Mouse (Mus musculus): ENCODE measurements around the gene Fam102a. TPM values are rescaled to one million over a fixed set of nuclear protein-coding genes. Genes with fewer than 3 reads are reported as not detected.

Gene Fam102a
- total and polyA plus RNA-seq, 2 experiments from 2014 or later: 7.2 to 24.4 TPM

- 96% methylated on average over 2 of the region's 2 CpGs for WGBS
- Histone ChIP-seq H3K27me3 (ENCODE audit: insufficient read depth, low read length) (no peaks in the 10 kb centered on the region), H3K9ac (replicated peaks; ENCODE audit: low read length, poor library complexity, severe bottlenecking) (no peak overlapping the region), H3K4me2 (ENCODE audit: low read depth, low read length, poor library complexity, severe bottlenecking) (no peak overlapping the region), H3K9me3 (ENCODE audit: low read length) (no peaks in the 10 kb centered on the region), H3K4me1 (ENCODE audit: insufficient read depth, low read length) (peaks cover 6% of the 10 kb centered on the region), H3K27ac (ENCODE audit: low read depth, low read length) (no peak overlapping the region), H3K36me3 (ENCODE audit: insufficient read depth, low read length) (no peaks in the 10 kb centered on the region), H3K4me3 (ENCODE audit: low read depth, low read length) (no peak overlapping the region)
- DNase-seq (ENCODE audit: low spot score): no peak
- no peak for ATAC-seq (ENCODE audit: low FRiP score)
- TF ChIP-seq CTCF (IDR thresholded peaks at IDR 0.05): no peak
Observed at GRCm38 (mm10) chr2:32533163-32533562, 2.0 kb upstream of the Fam102a start.

- WGBS: 10% methylated on average over 13 of the region's 13 CpGs
- ATAC-seq (ENCODE audit: low FRiP score) (no peak), DNase-seq (ENCODE audit: low spot score) (peak; percentile 55)
- Histone ChIP-seq H3K36me3 (ENCODE audit: insufficient read depth, low read length) (no peaks in the 10 kb centered on the region), H3K27ac (ENCODE audit: low read depth, low read length) (0 out of 2 replicates have a peak overlapping the region, but pooled peaks have one; percentile 91), H3K27me3 (ENCODE audit: insufficient read depth, low read length) (no peaks in the 10 kb centered on the region), H3K4me2 (ENCODE audit: low read depth, low read length, poor library complexity, severe bottlenecking) (peak overlapping the region; percentile 65), H3K4me3 (ENCODE audit: low read depth, low read length) (peak overlapping the region; percentile 92), H3K9me3 (ENCODE audit: low read length) (no peaks in the 10 kb centered on the region), H3K4me1 (ENCODE audit: insufficient read depth, low read length) (peaks cover 13% of the 10 kb centered on the region), H3K9ac (replicated peaks; ENCODE audit: low read length, poor library complexity, severe bottlenecking) (no peak overlapping the region; the same call in 1 of the 2 replicates)
- TF ChIP-seq CTCF (IDR thresholded peaks at IDR 0.05): no peak
Observed at GRCm38 (mm10) chr2:32534061-32534732, 935 bp upstream of the Fam102a start.

- Histone ChIP-seq H3K36me3 (ENCODE audit: insufficient read depth, low read length) (no peaks in the 10 kb centered on the region), H3K4me1 (ENCODE audit: insufficient read depth, low read length) (peaks cover 13% of the 10 kb centered on the region), H3K4me2 (ENCODE audit: low read depth, low read length, poor library complexity, severe bottlenecking) (peak overlapping the region; percentile 65), H3K9me3 (ENCODE audit: low read length) (no peaks in the 10 kb centered on the region), H3K9ac (replicated peaks; ENCODE audit: low read length, poor library complexity, severe bottlenecking) (peak overlapping the region; percentile 94), H3K27ac (ENCODE audit: low read depth, low read length) (peak overlapping the region; percentile 91), H3K4me3 (ENCODE audit: low read depth, low read length) (peak overlapping the region; percentile 92), H3K27me3 (ENCODE audit: insufficient read depth, low read length) (no peaks in the 10 kb centered on the region)
- DNase-seq (ENCODE audit: low spot score) (peak; percentile 41), ATAC-seq (ENCODE audit: low FRiP score) (peak; percentile 18)
- under 1% methylated on average over 39 of the region's 56 CpGs for WGBS
- no peak for TF ChIP-seq CTCF (IDR thresholded peaks at IDR 0.05)
Observed at GRCm38 (mm10) chr2:32535501-32535991, 414 bp downstream of the Fam102a start.

- TF ChIP-seq CTCF (IDR thresholded peaks at IDR 0.05): no peak
- H3K9ac ChIP-seq (replicated peaks; ENCODE audit: low read length, poor library complexity, severe bottlenecking): peak overlapping the region; percentile 94
- H3K9me3 ChIP-seq (ENCODE audit: low read length): no peaks in the 10 kb centered on the region
- peaks cover 13% of the 10 kb centered on the region for H3K4me1 ChIP-seq (ENCODE audit: insufficient read depth, low read length)
- H3K4me2 ChIP-seq (ENCODE audit: low read depth, low read length, poor library complexity, severe bottlenecking): peak overlapping the region; percentile 65
- DNase-seq (ENCODE audit: low spot score): peak; percentile 42
- no peaks in the 10 kb centered on the region for H3K36me3 ChIP-seq (ENCODE audit: insufficient read depth, low read length)
- H3K27me3 ChIP-seq (ENCODE audit: insufficient read depth, low read length): no peaks in the 10 kb centered on the region
- under 1% methylated on average over 14 of the region's 14 CpGs for WGBS
- H3K27ac ChIP-seq (ENCODE audit: low read depth, low read length): peak overlapping the region; percentile 91
- no peak for ATAC-seq (ENCODE audit: low FRiP score)
- H3K4me3 ChIP-seq (ENCODE audit: low read depth, low read length): peak overlapping the region; percentile 92
Observed at GRCm38 (mm10) chr2:32536086-32536633, 1.0 kb downstream of the Fam102a start.

- Histone ChIP-seq H3K27me3 (ENCODE audit: insufficient read depth, low read length) (no peaks in the 10 kb centered on the region), H3K9me3 (ENCODE audit: low read length) (no peaks in the 10 kb centered on the region), H3K9ac (replicated peaks; ENCODE audit: low read length, poor library complexity, severe bottlenecking) (peak overlapping the region; percentile 94), H3K4me1 (ENCODE audit: insufficient read depth, low read length) (peaks cover 13% of the 10 kb centered on the region), H3K27ac (ENCODE audit: low read depth, low read length) (peak overlapping the region; percentile 91), H3K4me2 (ENCODE audit: low read depth, low read length, poor library complexity, severe bottlenecking) (peak overlapping the region; percentile 65), H3K4me3 (ENCODE audit: low read depth, low read length) (peak overlapping the region; percentile 92), H3K36me3 (ENCODE audit: insufficient read depth, low read length) (no peaks in the 10 kb centered on the region)
- peak; percentile 40; the same call in 1 of the 2 replicates for TF ChIP-seq CTCF (IDR thresholded peaks at IDR 0.05)
- WGBS: 2% methylated on average over 11 of the region's 11 CpGs
- ATAC-seq (ENCODE audit: low FRiP score): no peak
- DNase-seq (ENCODE audit: low spot score): peak; percentile 59
Observed at GRCm38 (mm10) chr2:32536634-32537359, 1.7 kb downstream of the Fam102a start.
